Mouse (Mus musculus): ENCODE measurements around the gene Thap11.

Thap11 gene

GRCm38 (mm10) chr8:105900941-105901616 is 46.1 kb downstream of the Thap11 start:
- DNase-seq: no peak

Measured in cerebellum, adult 9-10 months (tissue).